In the genomic region with DNA sequence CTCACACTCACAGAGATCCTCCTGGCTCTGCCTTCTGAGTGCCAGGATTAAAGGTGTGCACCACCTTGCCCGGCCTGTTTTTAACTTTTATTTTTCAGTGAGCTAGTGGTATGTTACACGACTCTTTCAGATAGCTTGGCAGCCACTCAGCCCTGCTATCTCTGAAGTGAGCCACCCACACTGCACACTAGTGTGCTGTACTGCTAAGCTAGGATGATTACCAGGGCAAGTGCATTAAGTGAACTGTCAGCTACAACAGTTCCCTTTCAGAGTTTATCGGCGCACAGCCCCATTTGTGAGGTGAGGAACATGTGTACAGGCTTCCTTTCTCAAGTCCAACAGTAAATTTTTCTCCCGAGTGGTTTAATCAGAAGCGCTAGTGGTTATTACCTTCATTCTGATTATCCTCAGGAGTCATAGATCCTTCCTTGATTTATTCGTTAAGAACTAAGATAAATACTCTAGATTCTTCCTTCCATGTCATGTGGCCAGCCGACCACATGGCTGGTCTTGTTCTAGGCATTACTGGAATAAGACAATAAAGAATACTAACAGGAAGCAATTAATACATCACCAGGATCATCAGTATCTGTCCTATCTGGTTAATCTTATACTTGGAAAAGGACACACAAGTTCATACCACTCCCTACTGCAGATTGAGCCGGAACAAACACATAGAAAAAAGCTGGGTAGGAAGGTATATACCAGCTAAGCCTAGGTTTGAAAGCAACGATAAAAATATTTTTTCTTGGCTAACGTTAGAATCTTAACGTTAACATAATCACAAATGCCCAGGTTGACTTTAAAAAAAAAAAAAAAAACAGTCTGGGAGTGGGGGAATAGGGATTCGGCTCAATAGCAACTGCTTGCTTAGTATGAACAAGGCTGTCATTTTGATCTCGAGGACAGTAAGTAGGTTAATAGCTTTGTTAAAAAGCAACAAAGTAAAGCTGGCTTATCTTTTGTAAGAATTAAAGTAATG, we compare ENCODE assay signal across 11 mouse cellular contexts. TPM values are rescaled to one million over a fixed set of nuclear protein-coding genes. Genes with fewer than 3 reads are reported as not detected.
DNase-seq lines count a peak whose midpoint lies in the region; ATAC-seq and TF ChIP-seq lines count a peak whose summit lies in the region.
"Had no signal": no experiment of that assay in that cellular context is flagged by ENCODE, and none has a peak within 500 bp of the region (broad histone marks: within the 10 kb centered on the region; RNA-seq: fewer than 3 reads in every experiment).

No protein-coding gene starts in this region.

- H3K36me3 ChIP-seq in kidney, adult 2 months (ENCODE audit: control insufficient read depth, insufficient read depth, low read length) = no peaks in the 10 kb centered on the region
- H3K36me3 ChIP-seq in MEL (ENCODE audit: control insufficient read depth in 1 of 2, insufficient read depth in 2 of 2, low read length in 2 of 2) = peaks cover 0 to 59% of the 10 kb centered on the region in 2 experiments; a peak in 2 of 4 replicates
- no peaks in the 10 kb centered on the region for H3K36me3 ChIP-seq in liver, postnatal 0 days (replicated peaks; ENCODE audit: insufficient read depth, low read length)

- TF ChIP-seq RAD21 in MEL (IDR thresholded peaks at IDR 0.05; ENCODE audit: low read depth, low read length) = no peak

- H3K9me3 ChIP-seq in MEL (replicated peaks; ENCODE audit: insufficient read depth, low read length) = no peaks in the 10 kb centered on the region
- H3K9me3 ChIP-seq in liver, postnatal 0 days (ENCODE audit: low read length) = no peaks in the 10 kb centered on the region

- DNase-seq in kidney, adult 2 months = peak; percentile 41
- DNase-seq in kidney, postnatal 14 days = no peak
- DNase-seq in MEL (ENCODE audit: low read depth, low spot score) = peak; percentile 97
- peak; percentile 61 for DNase-seq in liver, postnatal 0 days
- DNase-seq in Muller cell, postnatal 12 days (ENCODE audit: inconsistent ontology term) = no peak
- DNase-seq in left cerebral cortex, adult 9 months (ENCODE audit: low spot score in 2 of 2) = no peak
- DNase-seq: gastrocnemius, postnatal 14 days; midbrain, embryonic 14.5 days had no signal

- H3K27ac ChIP-seq in kidney, adult 2 months (ENCODE audit: insufficient read depth, low read depth, low read length) = peak overlapping the region; percentile 73; the same call in 1 of the 2 replicates
- H3K27ac ChIP-seq in MEL (ENCODE audit: control insufficient read depth, low read depth, low read length) = peak overlapping the region; percentile 97
- H3K27ac ChIP-seq in liver, postnatal 0 days (ENCODE audit: low read depth) = peak overlapping the region; percentile 92

- WGBS in kidney, adult 2 months = 46% methylated on average over 14 of the region's 14 CpGs
- WGBS in liver, postnatal 0 days (ENCODE audit: insufficient replicate concordance) = 36% methylated on average over 14 of the region's 14 CpGs

- H3K9ac ChIP-seq in MEL (ENCODE audit: control insufficient read depth, low read depth, low read length, poor library complexity, severe bottlenecking) = peak overlapping the region; percentile 69
- H3K9ac ChIP-seq in liver, postnatal 0 days (replicated peaks) = peak overlapping the region; percentile 35; the same call in 1 of the 2 replicates

- TF ChIP-seq EP300 in MEL (IDR thresholded peaks at IDR 0.05; ENCODE audit: low read depth in 1 of 2, low read length in 2 of 2) = peak; percentile 77 to 92
- TF ChIP-seq EP300 in liver, postnatal 0 days (IDR thresholded peaks at IDR 0.05; ENCODE audit: low read depth) = peak; percentile 95

- ATAC-seq in common myeloid progenitor, adult 5-6 weeks (replicated peaks; ENCODE audit: low read depth, poor library complexity, severe bottlenecking) = peak; percentile 78
- ATAC-seq in liver, postnatal 0 days = peak; percentile 84
- ATAC-seq: CD4-positive, CD25-positive, alpha-beta regulatory T cell, adult 4 months; hindbrain, embryonic 16.5 days had no signal

- H3K4me2 ChIP-seq in liver, postnatal 0 days (ENCODE audit: low read depth, low read length) = peak overlapping the region; percentile 48

- no peak for TF ChIP-seq POLR2A in kidney, adult 2 months (IDR thresholded peaks at IDR 0.05; ENCODE audit: low read depth, low read length)
- TF ChIP-seq POLR2A in MEL (IDR thresholded peaks at IDR 0.05; ENCODE audit: control insufficient read depth in 1 of 2, insufficient read depth in 1 of 2, low read depth in 1 of 2, low read length in 2 of 2, poor library complexity in 1 of 2) = peak; percentile 44 to 81; a peak in 3 of 4 replicates

- H3K27me3 ChIP-seq in kidney, adult 2 months (replicated peaks; ENCODE audit: control insufficient read depth, insufficient read depth, low read length) = no peaks in the 10 kb centered on the region
- H3K27me3 ChIP-seq in MEL (ENCODE audit: control insufficient read depth in 1 of 2, insufficient read depth in 2 of 2, low read length in 2 of 2) = no peaks in the 10 kb centered on the region
- H3K27me3 ChIP-seq in liver, postnatal 0 days (ENCODE audit: insufficient read depth, low read length) = no peaks in the 10 kb centered on the region

- TF ChIP-seq CTCF in kidney, adult 2 months (conservative IDR thresholded peaks at IDR 0.05; ENCODE audit: insufficient read depth, insufficient read length, low read depth, low read length) = no peak
- TF ChIP-seq CTCF in MEL (IDR thresholded peaks at IDR 0.05 in 2 of 3, conservative IDR thresholded peaks at IDR 0.05 in 1 of 3; ENCODE audit: control insufficient read depth in 1 of 3, insufficient read depth in 1 of 3, low read depth in 2 of 3, low read length in 3 of 3, poor library complexity in 1 of 3, severe bottlenecking in 1 of 3) = no peak
- TF ChIP-seq CTCF in liver, postnatal 0 days (IDR thresholded peaks at IDR 0.05; ENCODE audit: low read depth) = no peak

- no peak overlapping the region for H3K4me3 ChIP-seq in kidney, adult 2 months (ENCODE audit: insufficient read depth, low read depth, low read length)
- peak overlapping the region; percentile 26 to 34 for H3K4me3 ChIP-seq in MEL (ENCODE audit: control insufficient read depth in 1 of 2, insufficient read depth in 1 of 2, low read depth in 2 of 2, low read length in 2 of 2)
- H3K4me3 ChIP-seq in liver, postnatal 0 days (ENCODE audit: low read depth, low read length) = no peak overlapping the region

- no peaks in the 10 kb centered on the region for H3K79me2 ChIP-seq in MEL (ENCODE audit: control insufficient read depth, insufficient read depth, low read length, poor library complexity)

- no peaks in the 10 kb centered on the region for H3K4me1 ChIP-seq in kidney, adult 2 months (ENCODE audit: control insufficient read depth, insufficient read depth, low read length)
- H3K4me1 ChIP-seq in MEL (ENCODE audit: control insufficient read depth in 1 of 2, insufficient read depth in 2 of 2, low read length in 2 of 2) = peaks cover 42 to 45% of the 10 kb centered on the region in 2 experiments
- peaks cover 48% of the 10 kb centered on the region for H3K4me1 ChIP-seq in liver, postnatal 0 days (ENCODE audit: insufficient read depth)

TF ChIP-seq in MEL, 35 proteins besides CTCF, POLR2A, EP300 and RAD21 (continues in another document):
- peak; percentile 75 for TF ChIP-seq RCOR1 (IDR thresholded peaks at IDR 0.05; ENCODE audit: low read depth, low read length)
- no peak for TF ChIP-seq POLR2AphosphoS5 (IDR thresholded peaks at IDR 0.05; ENCODE audit: borderline replicate concordance, low read depth, low read length)
- peak; percentile 91 for TF ChIP-seq SIN3A (IDR thresholded peaks at IDR 0.05; ENCODE audit: low read length)
- no peak for TF ChIP-seq ELF1 (IDR thresholded peaks at IDR 0.05; ENCODE audit: low read depth, low read length)
- TF ChIP-seq BHLHE40 (IDR thresholded peaks at IDR 0.05; ENCODE audit: borderline replicate concordance, low read depth, low read length) = 0 out of 2 replicates have a peak, but pooled peaks have one; percentile 8
- 0 out of 2 replicates have a peak, but pooled peaks have one; percentile 61 for TF ChIP-seq UBTF (IDR thresholded peaks at IDR 0.05; ENCODE audit: borderline replicate concordance, insufficient read depth, low read depth, low read length)
- TF ChIP-seq GABPA (IDR thresholded peaks at IDR 0.05; ENCODE audit: low read depth, low read length) = no peak
- no peak for TF ChIP-seq ZKSCAN1 (IDR thresholded peaks at IDR 0.05; ENCODE audit: low read depth, low read length)
- TF ChIP-seq TBP (IDR thresholded peaks at IDR 0.05; ENCODE audit: low read depth, low read length) = peak; percentile 90
- no peak for TF ChIP-seq KAT2A (conservative IDR thresholded peaks at IDR 0.05; ENCODE audit: low read depth, low read length)
- peak; percentile 60 for TF ChIP-seq NELFE (IDR thresholded peaks at IDR 0.05; ENCODE audit: low read depth, low read length)
- TF ChIP-seq POLR2AphosphoS2 (IDR thresholded peaks at IDR 0.05; ENCODE audit: low read length) = peak; percentile 47
- TF ChIP-seq HCFC1 (IDR thresholded peaks at IDR 0.05; ENCODE audit: low read depth, low read length) = no peak; the same call in 1 of the 2 replicates
- no peak for TF ChIP-seq NRF1 (IDR thresholded peaks at IDR 0.05; ENCODE audit: insufficient read depth, low read depth, low read length, poor library complexity, severe bottlenecking)
- no peak for TF ChIP-seq MEF2A (IDR thresholded peaks at IDR 0.05; ENCODE audit: extremely low read depth, insufficient replicate concordance, low read depth, low read length, poor library complexity, severe bottlenecking)
- TF ChIP-seq GATA1 (IDR thresholded peaks at IDR 0.05; ENCODE audit: low read depth, low read length) = peak; percentile 88
- no peak for TF ChIP-seq ZC3H11A (IDR thresholded peaks at IDR 0.05; ENCODE audit: low read depth, low read length)
- TF ChIP-seq CHD1 (IDR thresholded peaks at IDR 0.05; ENCODE audit: low read depth, low read length) = peak; percentile 58
- TF ChIP-seq MAX (IDR thresholded peaks at IDR 0.05; ENCODE audit: low read length) = peak; percentile 86

RNA-seq across cellular contexts. Expression of a gene that starts 6.4 kb away (rescaled TPM):
- 62.1 and 68.7 TPM in 2 replicates for polyA plus RNA-seq in kidney, adult 2 months (2012; rRNA removed)
- 74.9 and 94.1 TPM in 2 replicates for total RNA-seq in MEL (2012; rRNA removed)
- 10 to 100 TPM in 1 of 2 experiments, not detected in 1; 73.5 TPM for polyA plus RNA-seq in MEL (2012; ENCODE audit: insufficient read depth in 1 of 2, insufficient read length in 2 of 2, low read depth in 1 of 2, low replicate concordance in 2 of 2, missing spikeins in 1 of 2)
- total RNA-seq in common myeloid progenitor, adult 5-6 weeks (2017) = 29.1 and 42.5 TPM in 2 replicates
- polyA plus RNA-seq in liver, postnatal 0 days (2015; fragmentation: Nextera tagmentation; extraction: Ambion mirVana) = 31.9 and 32.7 TPM in 2 replicates

RNA-seq across cellular contexts. Expression of a gene that starts 42.0 kb away (rescaled TPM):
- polyA plus RNA-seq in kidney, adult 2 months (2012; rRNA removed) = 18.3 and 18.7 TPM in 2 replicates
- 18.8 and 21.1 TPM in 2 replicates for total RNA-seq in MEL (2012; rRNA removed)
- polyA plus RNA-seq in MEL (2012; ENCODE audit: insufficient read depth in 1 of 2, insufficient read length in 2 of 2, low read depth in 1 of 2, low replicate concordance in 2 of 2, missing spikeins in 1 of 2) = 10 to 100 TPM in 1 of 2 experiments, not detected in 1; 22.2 TPM
- 17.4 and 30.9 TPM in 2 replicates for total RNA-seq in common myeloid progenitor, adult 5-6 weeks (2017)
- polyA plus RNA-seq in liver, postnatal 0 days (2015; fragmentation: Nextera tagmentation; extraction: Ambion mirVana) = 40.8 and 40.9 TPM in 2 replicates

Comparison
In these comparisons a context has a peak if more than half of its experiments do, and no peak if none do; other contexts are left out.
1. DNase-seq: peak in kidney, adult 2 months (single experiment), MEL (single experiment) and liver, postnatal 0 days (single experiment); none in kidney, postnatal 14 days (single experiment), Muller cell, postnatal 12 days (single experiment) and left cerebral cortex, adult 9 months (0 of 2).
2. H3K4me3 ChIP-seq: peak in MEL (2 of 2); none in kidney, adult 2 months (single experiment) and liver, postnatal 0 days (single experiment).
3. Peak in every context shown above with its lines, with median percentiles within 50 percentile points of each other: H3K27ac ChIP-seq.